29 mouse cellular contexts compared by ENCODE assay signal in the genomic region with DNA sequence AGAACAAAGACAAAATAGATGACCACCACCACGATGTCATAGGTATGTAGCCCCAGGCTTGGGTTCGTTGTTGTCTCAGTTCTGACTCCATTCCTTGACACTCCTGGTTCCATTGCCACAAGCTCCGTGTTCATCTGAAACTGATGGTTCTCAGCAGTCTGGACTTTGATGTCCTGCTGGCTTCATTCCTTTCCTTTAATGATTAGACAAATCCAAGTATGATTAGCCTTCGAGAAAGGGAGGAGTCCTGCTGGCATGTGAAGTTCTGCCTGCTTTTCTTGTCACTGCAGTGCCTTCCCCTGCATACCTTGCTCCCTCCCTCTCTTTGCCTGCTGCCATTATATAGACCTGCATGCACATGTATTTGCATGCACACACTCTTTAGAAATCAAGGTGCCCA. TPM values are rescaled to one million over a fixed set of nuclear protein-coding genes. Genes with fewer than 3 reads are reported as not detected.
A peak's percentile ranks its signal among the peaks of the same experiment; 100 is the strongest.
DNase-seq lines count a peak whose midpoint lies in the region; ATAC-seq lines count a peak whose summit lies in the region.
"Had no signal": no experiment of that assay in that cellular context is flagged by ENCODE, and none has a peak within 500 bp of the region (broad histone marks: within the 10 kb centered on the region; RNA-seq: fewer than 3 reads in every experiment).

No protein-coding gene starts in this region.

- 67% methylated on average over 4 of the region's 4 CpGs for WGBS in intestine, embryonic 14.5 days
- WGBS in kidney, embryonic 16.5 days: 49% methylated on average over 4 of the region's 4 CpGs
- WGBS in large intestine, adult 2 months: 29% methylated on average over 4 of the region's 4 CpGs

- no peak for DNase-seq in intestine, embryonic 14.5 days (ENCODE audit: low spot score)
- DNase-seq in kidney, adult 11 months: peak; percentile 71
- DNase-seq in large intestine, adult 2 months (ENCODE audit: low read depth, low spot score): peak; percentile 55
- DNase-seq in layer of hippocampus, postnatal 14 days (ENCODE audit: low spot score in 2 of 2): no peak
- no peak for DNase-seq in spleen, adult 12 weeks (ENCODE audit: low spot score)
- DNase-seq in thymus, postnatal 36 days: no peak
- DNase-seq in adrenal gland, adult 8-10 months: no peak
- DNase-seq: adrenal gland, adult 2 months; B cell, adult 2 months; cerebellum, adult 8-10 months; gastrocnemius, postnatal 10 days; heart, adult 18-20 months; heart, postnatal 4 days; lung, adult 2 months; lung, postnatal 36 days; right cerebral cortex, postnatal 4 days had no signal

- no peaks in the 10 kb centered on the region for H3K27me3 ChIP-seq in intestine, embryonic 14.5 days (replicated peaks; ENCODE audit: control insufficient read depth, insufficient read depth, low read length)
- no peaks in the 10 kb centered on the region for H3K27me3 ChIP-seq in kidney, embryonic 16.5 days (ENCODE audit: insufficient read depth, low read length)
- H3K27me3 ChIP-seq: hindbrain, embryonic 15.5 days; liver, embryonic 12.5 days had no signal

- ATAC-seq in intestine, embryonic 14.5 days (replicated peaks; ENCODE audit: low FRiP score, low TSS enrichment, low read depth): peak; percentile 54; the same call in 1 of the 2 replicates
- ATAC-seq in kidney, embryonic 16.5 days (ENCODE audit: low FRiP score, low TSS enrichment): peak; percentile 80; the same call in 1 of the 2 replicates
- ATAC-seq: forebrain, embryonic 14.5 days; liver, embryonic 12.5 days; midbrain, embryonic 16.5 days had no signal

- H3K9me3 ChIP-seq in intestine, embryonic 14.5 days (ENCODE audit: control insufficient read depth, low read length): no peaks in the 10 kb centered on the region
- H3K9me3 ChIP-seq in kidney, embryonic 16.5 days (ENCODE audit: low read length): no peaks in the 10 kb centered on the region
- H3K9me3 ChIP-seq: hindbrain, embryonic 15.5 days; limb, embryonic 10.5 days; liver, embryonic 12.5 days had no signal

- H3K36me3 ChIP-seq in intestine, embryonic 14.5 days (ENCODE audit: control insufficient read depth, insufficient read depth, low read length): no peaks in the 10 kb centered on the region
- no peaks in the 10 kb centered on the region for H3K36me3 ChIP-seq in kidney, embryonic 16.5 days (ENCODE audit: insufficient read depth, low read length)
- H3K36me3 ChIP-seq: hindbrain, embryonic 15.5 days; limb, embryonic 10.5 days; liver, embryonic 12.5 days had no signal

- no peaks in the 10 kb centered on the region for H3K4me1 ChIP-seq in intestine, embryonic 14.5 days (replicated peaks; ENCODE audit: control insufficient read depth, insufficient read depth, low read length)
- H3K4me1 ChIP-seq in kidney, embryonic 16.5 days (ENCODE audit: insufficient read depth, low read length): no peaks in the 10 kb centered on the region
- H3K4me1 ChIP-seq: hindbrain, embryonic 15.5 days; limb, embryonic 10.5 days; liver, embryonic 12.5 days had no signal

- no peak overlapping the region for H3K27ac ChIP-seq in intestine, embryonic 14.5 days (ENCODE audit: low read depth)
- H3K27ac ChIP-seq in kidney, embryonic 16.5 days (ENCODE audit: low read length): no peak overlapping the region
- H3K27ac ChIP-seq: hindbrain, embryonic 15.5 days; limb, embryonic 10.5 days; liver, embryonic 12.5 days had no signal

- no peak overlapping the region for H3K4me2 ChIP-seq in intestine, embryonic 14.5 days (ENCODE audit: low read length)
- no peak overlapping the region for H3K4me2 ChIP-seq in kidney, embryonic 16.5 days (replicated peaks; ENCODE audit: low read depth, low read length)
- H3K4me2 ChIP-seq: hindbrain, embryonic 15.5 days; liver, embryonic 12.5 days had no signal

- H3K4me3 ChIP-seq in intestine, embryonic 14.5 days (ENCODE audit: low read depth, low read length): no peak overlapping the region
- no peak overlapping the region for H3K4me3 ChIP-seq in kidney, embryonic 16.5 days (ENCODE audit: low read length)
- H3K4me3 ChIP-seq: erythroblast, embryonic 14.5 days; hindbrain, embryonic 15.5 days; limb, embryonic 10.5 days; liver, embryonic 12.5 days had no signal

- H3K9ac ChIP-seq in intestine, embryonic 14.5 days (ENCODE audit: low read length): no peak overlapping the region
- H3K9ac ChIP-seq in kidney, embryonic 16.5 days (replicated peaks; ENCODE audit: low read length): no peak overlapping the region
- H3K9ac ChIP-seq: hindbrain, embryonic 15.5 days; liver, embryonic 12.5 days had no signal

RNA-seq across cellular contexts. Expression of a gene that starts 4.2 kb away (rescaled TPM):
- polyA plus RNA-seq in intestine, embryonic 14.5 days (2014; fragmentation: Nextera tagmentation; extraction: Ambion mirVana): 0.13 and 0.74 TPM in 2 replicates
- polyA plus RNA-seq in kidney, embryonic 16.5 days (2015; fragmentation: Nextera tagmentation; extraction: Ambion mirVana): 3.3 and 3.9 TPM in 2 replicates
- 16.0 and 34.4 TPM in 2 replicates for polyA plus RNA-seq in large intestine, adult 2 months (2012; rRNA removed)
- total RNA-seq in layer of hippocampus, postnatal 14 days (2021): not detected
- total RNA-seq in adrenal gland, adult 8-10 months (2022): not detected
- total RNA-seq: adrenal gland, adult 2 months; common myeloid progenitor, adult 5-6 weeks; heart, adult 18-20 months; heart, postnatal 4 days; layer of hippocampus, adult 18-20 months; megakaryocyte-erythroid progenitor cell, adult 5-6 weeks; neutrophil, adult 5-6 weeks had no signal
- polyA plus RNA-seq: adrenal gland, adult 2 months; embryonic facial prominence, embryonic 11.5 days; erythroblast, embryonic 14.5 days; forebrain, embryonic 14.5 days; limb, embryonic 10.5 days; liver, embryonic 12.5 days; midbrain, embryonic 16.5 days had no signal

RNA-seq across cellular contexts. Expression of a gene that starts 20.6 kb away (rescaled TPM):
- not detected in 2 replicates for polyA plus RNA-seq in intestine, embryonic 14.5 days (2014; fragmentation: Nextera tagmentation; extraction: Ambion mirVana)
- polyA plus RNA-seq in kidney, embryonic 16.5 days (2015; fragmentation: Nextera tagmentation; extraction: Ambion mirVana): not detected in 2 replicates
- polyA plus RNA-seq in large intestine, adult 2 months (2012; rRNA removed): not detected in 2 replicates
- not detected for total RNA-seq in layer of hippocampus, postnatal 14 days (2021)
- not detected for total RNA-seq in adrenal gland, adult 8-10 months (2022)
- total RNA-seq: adrenal gland, adult 2 months; common myeloid progenitor, adult 5-6 weeks; gastrocnemius, postnatal 10 days; heart, adult 18-20 months; heart, postnatal 4 days; layer of hippocampus, adult 18-20 months; megakaryocyte-erythroid progenitor cell, adult 5-6 weeks; neutrophil, adult 5-6 weeks had no signal
- polyA plus RNA-seq: adrenal gland, adult 2 months; embryonic facial prominence, embryonic 11.5 days; erythroblast, embryonic 14.5 days; forebrain, embryonic 14.5 days; heart, embryonic 14.5 days; hindbrain, embryonic 15.5 days; limb, embryonic 10.5 days; liver, embryonic 12.5 days; midbrain, embryonic 16.5 days had no signal

Comparison
In these comparisons a context has a peak if more than half of its experiments do, and no peak if none do; other contexts are left out.
1. DNase-seq: peak in kidney, adult 11 months (single experiment) and large intestine, adult 2 months (single experiment); none in intestine, embryonic 14.5 days (single experiment), layer of hippocampus, postnatal 14 days (0 of 2), spleen, adult 12 weeks (single experiment), thymus, postnatal 36 days (0 of 2) and adrenal gland, adult 8-10 months (single experiment).